Mouse (Mus musculus) erythroblast, embryonic 14.5 days (primary cell): ENCODE data around the gene Ccdc173. TPM values are rescaled to one million over a fixed set of nuclear protein-coding genes. Genes with fewer than 3 reads are reported as not detected.
A peak's percentile ranks its signal among the peaks of the same experiment; 100 is the strongest.

ENCODE experiments used
- H3K27me3 ChIP-seq: 2 replicates; pipeline ENCODE4 v1.6.1; 2012; ENCODE audit warnings: inconsistent platforms; ENCODE audit not compliant: control insufficient read depth
- H3K36me3 ChIP-seq: 2 replicates; pipeline ENCODE4 v1.6.1; 2012; ENCODE audit warnings: mild to moderate bottlenecking, inconsistent platforms; ENCODE audit not compliant: control insufficient read depth
- H3K4me1 ChIP-seq: 2 replicates; pipeline ENCODE4 v1.6.1; 2012; ENCODE audit warnings: inconsistent platforms; ENCODE audit not compliant: control insufficient read depth
- H3K4me3 ChIP-seq: replicated peaks from 2 replicates; pipeline ENCODE3; 2012; ENCODE audit warnings: moderate library complexity, mild to moderate bottlenecking, inconsistent platforms
- H3K9me3 ChIP-seq: 2 replicates; pipeline ENCODE4 v1.6.1; 2012; ENCODE audit warnings: low read length, inconsistent platforms, mixed read lengths; ENCODE audit not compliant: control insufficient read depth
- GATA1 ChIP-seq: IDR thresholded peaks from 2 replicates; pipeline ENCODE4 v1.6.1; 2012; ENCODE audit warnings: low read length, inconsistent platforms, mixed read lengths
- TAL1 ChIP-seq: IDR thresholded peaks from 3 replicates; pipeline ENCODE4 v1.6.1; 2012; ENCODE audit warnings: low read length, inconsistent platforms, mixed read lengths
- polyA plus RNA-seq: library from polyadenylated mRNA; stranded (reverse); fragments of >175 nt; gene quantifications from 2 replicates; pipeline ENCODE4 v1.2.3, GENCODE M21; 2012

Ccdc173 gene
- polyA plus RNA-seq, 1 experiment, result not detected

DNA sequence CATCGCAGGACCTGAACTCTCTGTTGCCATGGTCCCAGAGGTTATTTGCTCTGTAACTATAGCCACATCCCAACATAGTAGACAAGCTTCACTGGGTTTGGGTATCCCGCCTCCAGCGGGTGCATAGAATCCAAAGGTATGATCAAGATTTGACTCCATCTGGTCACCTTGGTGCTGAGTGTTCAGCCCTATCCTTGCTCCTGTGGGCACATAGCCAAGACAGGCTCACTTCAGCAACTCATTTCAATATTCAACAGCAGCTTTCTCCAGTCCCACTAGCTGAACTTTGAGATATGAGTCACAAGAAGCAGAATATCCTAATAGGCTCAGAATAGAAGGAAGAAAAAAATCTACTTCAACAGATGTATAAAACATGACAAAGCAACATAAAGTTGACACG, 26.0 kb downstream of the Ccdc173 start:
- TF ChIP-seq TAL1 (no peak), GATA1 (no peak)
- no peaks in the 10 kb centered on the region for H3K9me3 ChIP-seq
- no peaks in the 10 kb centered on the region for H3K4me1 ChIP-seq
- H3K36me3 ChIP-seq, result no peaks in the 10 kb centered on the region
- H3K4me3 ChIP-seq, result no peak overlapping the region
- H3K27me3 ChIP-seq, result no peaks in the 10 kb centered on the region

- TF ChIP-seq GATA1 (no peak), TAL1 (no peak)
- Histone ChIP-seq H3K27me3 (no peaks in the 10 kb centered on the region), H3K36me3 (no peaks in the 10 kb centered on the region), H3K4me3 (no peak overlapping the region), H3K4me1 (no peaks in the 10 kb centered on the region), H3K9me3 (no peaks in the 10 kb centered on the region)
Measured at GRCm38 (mm10) chr2:69760980-69761379, 28.4 kb downstream of the Ccdc173 start.

- Histone ChIP-seq H3K27me3 (no peaks in the 10 kb centered on the region), H3K4me3 (no peak overlapping the region), H3K36me3 (peaks cover 92% of the 10 kb centered on the region), H3K4me1 (no peaks in the 10 kb centered on the region), H3K9me3 (no peaks in the 10 kb centered on the region)
- TF ChIP-seq TAL1 (no peak), GATA1 (no peak)
Measured at GRCm38 (mm10) chr2:69745091-69745490, 44.3 kb downstream of the Ccdc173 start.

- Histone ChIP-seq H3K4me3 (peak overlapping the region; percentile 89), H3K4me1 (peaks cover 24% of the 10 kb centered on the region), H3K9me3 (no peaks in the 10 kb centered on the region), H3K27me3 (peaks cover 27% of the 10 kb centered on the region), H3K36me3 (peaks cover 6% of the 10 kb centered on the region)
- TF ChIP-seq GATA1 (no peak), TAL1 (no peak)
Measured at GRCm38 (mm10) chr2:69723519-69723825, 65.9 kb downstream of the Ccdc173 start.

DNA sequence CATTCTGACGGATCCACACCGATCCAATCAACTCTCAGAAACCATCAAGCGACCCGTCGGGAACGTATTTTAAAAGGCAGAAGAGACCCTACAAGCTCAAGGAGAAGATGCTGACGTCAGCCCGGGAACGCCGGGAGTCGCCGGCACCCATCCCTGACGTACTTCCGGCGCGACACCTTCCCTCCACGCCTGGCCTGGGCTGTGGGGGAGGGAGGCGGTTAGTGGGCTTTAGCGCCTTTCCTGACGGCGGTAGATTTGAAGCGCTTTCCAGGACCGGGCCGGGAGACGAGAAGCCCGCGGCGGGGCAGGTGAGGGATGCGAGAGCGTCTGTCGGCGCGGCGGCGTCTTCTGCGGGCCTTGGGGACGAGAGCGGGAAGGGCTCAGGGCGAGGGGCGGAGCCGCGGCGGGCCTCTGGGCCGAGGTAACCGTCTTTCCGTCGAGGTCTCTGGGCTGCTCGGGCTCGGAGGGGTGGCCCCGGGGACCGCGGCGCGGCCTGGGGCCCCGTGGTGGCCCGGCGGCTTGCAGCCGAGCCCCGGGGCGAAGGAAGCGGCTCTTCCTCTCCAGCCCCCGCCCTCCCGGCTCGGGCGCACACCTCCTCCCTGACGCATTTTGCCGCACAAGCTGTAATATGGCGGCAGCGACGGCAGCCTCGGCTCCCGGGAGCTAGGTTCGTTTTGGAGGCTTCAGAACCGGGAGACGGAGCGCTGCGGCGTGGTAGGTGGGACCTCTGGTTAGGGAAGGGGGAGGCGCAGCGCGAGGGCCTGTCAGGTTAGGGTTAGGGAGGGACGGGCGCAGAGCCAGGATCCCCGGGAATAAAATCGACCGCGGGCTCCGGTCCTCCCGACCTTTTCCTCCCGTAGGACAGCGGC, 66.5 kb downstream of the Ccdc173 start:
- H3K9me3 ChIP-seq, result no peaks in the 10 kb centered on the region
- TF ChIP-seq GATA1 (no peak), TAL1 (no peak)
- H3K36me3 ChIP-seq, result peaks cover 6% of the 10 kb centered on the region
- H3K4me1 ChIP-seq, result peaks cover 24% of the 10 kb centered on the region
- peak overlapping the region; percentile 89 for H3K4me3 ChIP-seq
- peaks cover 30% of the 10 kb centered on the region for H3K27me3 ChIP-seq

DNA sequence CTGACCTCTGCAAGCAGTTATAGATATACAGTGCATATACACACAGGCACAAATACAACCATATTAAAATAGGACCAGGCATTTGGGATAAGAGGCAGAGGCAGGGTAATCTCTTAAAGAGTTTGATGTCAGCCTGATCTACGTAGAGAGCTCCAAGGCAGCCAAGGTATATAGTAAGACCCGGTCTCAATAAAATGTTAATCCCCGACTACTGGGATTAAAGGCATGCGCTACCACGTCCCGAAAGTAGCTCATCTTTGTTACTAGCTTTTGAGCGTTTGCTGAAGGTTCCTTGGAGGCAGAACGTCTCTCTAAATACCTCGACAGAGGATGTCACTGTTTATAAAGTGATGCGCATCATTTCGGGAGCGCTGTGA, 67.1 kb downstream of the Ccdc173 start, which contains the start of gene Ppig:
Gene Ppig, plus strand, starts transcription at position 273 of the 377 bp plus-strand sequence.
- H3K4me3 ChIP-seq, result peak within 1 kb of the TSS; percentile 89
- peaks cover 30% of the 10 kb centered on the region for H3K27me3 ChIP-seq
- peaks cover 6% of the 10 kb centered on the region for H3K36me3 ChIP-seq
- peaks cover 24% of the 10 kb centered on the region for H3K4me1 ChIP-seq
- H3K9me3 ChIP-seq, result no peaks in the 10 kb centered on the region
- no peak for TF ChIP-seq GATA1
- TF ChIP-seq TAL1, result no peak

- Histone ChIP-seq H3K27me3 (peaks cover 35% of the 10 kb centered on the region), H3K9me3 (no peaks in the 10 kb centered on the region), H3K4me3 (no peak overlapping the region), H3K36me3 (no peaks in the 10 kb centered on the region), H3K4me1 (peaks cover 12% of the 10 kb centered on the region)
- TF ChIP-seq TAL1 (no peak), GATA1 (no peak)
Measured at GRCm38 (mm10) chr2:69719121-69719520, 70.3 kb downstream of the Ccdc173 start.

- H3K4me3 ChIP-seq, result no peak overlapping the region
- H3K27me3 ChIP-seq, result peaks cover 29% of the 10 kb centered on the region
- H3K4me1 ChIP-seq, result peaks cover 15% of the 10 kb centered on the region
- no peak for TF ChIP-seq GATA1
- no peak for TF ChIP-seq TAL1
- no peaks in the 10 kb centered on the region for H3K36me3 ChIP-seq
- no peaks in the 10 kb centered on the region for H3K9me3 ChIP-seq
Measured at GRCm38 (mm10) chr2:69716483-69716882, 72.9 kb downstream of the Ccdc173 start.

- no peaks in the 10 kb centered on the region for H3K36me3 ChIP-seq
- no peaks in the 10 kb centered on the region for H3K9me3 ChIP-seq
- peaks cover 17% of the 10 kb centered on the region for H3K4me1 ChIP-seq
- no peak overlapping the region for H3K4me3 ChIP-seq
- TF ChIP-seq TAL1, result no peak
- H3K27me3 ChIP-seq, result peaks cover 13% of the 10 kb centered on the region
Measured at GRCm38 (mm10) chr2:69714126-69714525, 75.2 kb downstream of the Ccdc173 start.

DNA sequence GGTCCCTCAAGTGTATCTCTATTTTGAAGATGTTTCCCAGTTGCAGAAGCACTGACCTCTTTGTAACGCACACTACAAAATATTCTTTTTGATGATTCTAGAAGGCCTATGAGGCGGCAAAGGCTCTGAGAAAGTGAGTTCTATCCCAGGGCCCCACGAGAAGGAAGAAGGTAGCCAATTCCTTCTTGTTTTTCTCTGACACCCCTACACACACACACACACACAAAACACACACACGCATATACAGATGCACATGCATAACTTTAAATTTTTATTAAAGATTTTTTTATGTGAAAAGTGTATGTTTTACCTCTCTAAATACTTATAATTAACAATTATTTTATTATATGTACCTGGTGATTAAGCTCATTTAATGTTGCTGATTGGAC, 75.8 kb downstream of the Ccdc173 start:
- peaks cover 17% of the 10 kb centered on the region for H3K4me1 ChIP-seq
- TF ChIP-seq TAL1, result no peak
- TF ChIP-seq GATA1, result no peak

More for the DNA sequence above, 75.8 kb downstream of the Ccdc173 start:
- Histone ChIP-seq H3K27me3 (peaks cover 8% of the 10 kb centered on the region), H3K36me3 (no peaks in the 10 kb centered on the region), H3K4me3 (peak overlapping the region; percentile 88), H3K9me3 (no peaks in the 10 kb centered on the region)
